Mouse (Mus musculus): ENCODE data around the gene Fgfr2. TPM values are rescaled to one million over a fixed set of nuclear protein-coding genes. Genes with fewer than 3 reads are reported as not detected.

The Fgfr2 gene
- polyA plus RNA-seq, 1 experiment from 2014 or later: 93.6 TPM

- peak overlapping the region; percentile 57 for H3K4me2 ChIP-seq (ENCODE audit: low read depth, low read length, severe bottlenecking)
- ATAC-seq (replicated peaks; ENCODE audit: low FRiP score) (no peak), DNase-seq (ENCODE audit: low spot score) (no peak)
- H3K4me3 ChIP-seq (ENCODE audit: low read depth, low read length): peak overlapping the region; percentile 54
- peak overlapping the region; percentile 91 for H3K9ac ChIP-seq (ENCODE audit: low read length)
- peaks cover 20% of the 10 kb centered on the region for H3K27me3 ChIP-seq (ENCODE audit: control insufficient read depth, insufficient read depth, low read length)
- no peak overlapping the region for H3K27ac ChIP-seq (ENCODE audit: low read depth, low read length)
- no peaks in the 10 kb centered on the region for H3K9me3 ChIP-seq (ENCODE audit: control insufficient read depth, low read length)
- WGBS: 34% methylated on average over 17 of the region's 17 CpGs
- no peaks in the 10 kb centered on the region; the same call in 1 of the 2 replicates for H3K36me3 ChIP-seq (ENCODE audit: control insufficient read depth, insufficient read depth, low read length)
- H3K4me1 ChIP-seq (replicated peaks; ENCODE audit: control insufficient read depth, insufficient read depth, low read length): peaks cover 50% of the 10 kb centered on the region
Observed at GRCm38 (mm10) chr7:130261684-130262527, 2861.2 kb downstream of the Fgfr2 start.

- no peaks in the 10 kb centered on the region for H3K9me3 ChIP-seq (ENCODE audit: control insufficient read depth, low read length)
- peak overlapping the region; percentile 57; the same call in 1 of the 2 replicates for H3K4me2 ChIP-seq (ENCODE audit: low read depth, low read length, severe bottlenecking)
- H3K36me3 ChIP-seq (ENCODE audit: control insufficient read depth, insufficient read depth, low read length): no peaks in the 10 kb centered on the region; the same call in 1 of the 2 replicates
- WGBS: 74% methylated on average over 20 of the region's 20 CpGs
- no peak overlapping the region for H3K27ac ChIP-seq (ENCODE audit: low read depth, low read length)
- DNase-seq (ENCODE audit: low spot score): no peak
- H3K4me3 ChIP-seq (ENCODE audit: low read depth, low read length): no peak overlapping the region; the same call in 1 of the 2 replicates
- H3K27me3 ChIP-seq (ENCODE audit: control insufficient read depth, insufficient read depth, low read length): peaks cover 20% of the 10 kb centered on the region
- peaks cover 45% of the 10 kb centered on the region for H3K4me1 ChIP-seq (replicated peaks; ENCODE audit: control insufficient read depth, insufficient read depth, low read length)
- no peak for ATAC-seq (replicated peaks; ENCODE audit: low FRiP score)
- H3K9ac ChIP-seq (ENCODE audit: low read length): no peak overlapping the region
Observed at GRCm38 (mm10) chr7:130260905-130261683, 2862.1 kb downstream of the Fgfr2 start.

- Histone ChIP-seq H3K27ac (ENCODE audit: low read depth, low read length) (no peak overlapping the region), H3K4me1 (replicated peaks; ENCODE audit: control insufficient read depth, insufficient read depth, low read length) (peaks cover 45% of the 10 kb centered on the region), H3K9ac (ENCODE audit: low read length) (no peak overlapping the region), H3K36me3 (ENCODE audit: control insufficient read depth, insufficient read depth, low read length) (no peaks in the 10 kb centered on the region; the same call in 1 of the 2 replicates), H3K4me3 (ENCODE audit: low read depth, low read length) (no peak overlapping the region), H3K9me3 (ENCODE audit: control insufficient read depth, low read length) (no peaks in the 10 kb centered on the region), H3K4me2 (ENCODE audit: low read depth, low read length, severe bottlenecking) (0 out of 2 replicates have a peak overlapping the region, but pooled peaks have one; percentile 5), H3K27me3 (ENCODE audit: control insufficient read depth, insufficient read depth, low read length) (peaks cover 20% of the 10 kb centered on the region)
- WGBS: 26% methylated on average over 5 of the region's 5 CpGs
- ATAC-seq (replicated peaks; ENCODE audit: low FRiP score): no peak
- DNase-seq (ENCODE audit: low spot score): no peak
Observed at GRCm38 (mm10) chr7:130260060-130260459, 2863.1 kb downstream of the Fgfr2 start.

GRCm38 (mm10) chr7:130258704-130259295 is 2864.3 kb downstream of the Fgfr2 start:
- H3K4me3 ChIP-seq (ENCODE audit: low read depth, low read length): no peak overlapping the region

GRCm38 (mm10) chr7:130257991-130258703 is 2865.0 kb downstream of the Fgfr2 start:
- DNase-seq (ENCODE audit: low spot score) (peak; percentile 66), ATAC-seq (replicated peaks; ENCODE audit: low FRiP score) (peak; percentile 80)
- H3K27ac ChIP-seq (ENCODE audit: low read depth, low read length): no peak overlapping the region
- H3K9ac ChIP-seq (ENCODE audit: low read length): no peak overlapping the region
- 5% methylated on average over 8 of the region's 8 CpGs for WGBS
- no peaks in the 10 kb centered on the region; the same call in 1 of the 2 replicates for H3K36me3 ChIP-seq (ENCODE audit: control insufficient read depth, insufficient read depth, low read length)
- H3K27me3 ChIP-seq (ENCODE audit: control insufficient read depth, insufficient read depth, low read length): peaks cover 25% of the 10 kb centered on the region
- H3K4me1 ChIP-seq (replicated peaks; ENCODE audit: control insufficient read depth, insufficient read depth, low read length): peaks cover 39% of the 10 kb centered on the region
- peak overlapping the region; percentile 16; the same call in 1 of the 2 replicates for H3K4me2 ChIP-seq (ENCODE audit: low read depth, low read length, severe bottlenecking)
- no peaks in the 10 kb centered on the region for H3K9me3 ChIP-seq (ENCODE audit: control insufficient read depth, low read length)
- H3K4me3 ChIP-seq (ENCODE audit: low read depth, low read length): no peak overlapping the region

More at GRCm38 (mm10) chr7:130258704-130259295, 2864.3 kb downstream of the Fgfr2 start:
- H3K27me3 ChIP-seq (ENCODE audit: control insufficient read depth, insufficient read depth, low read length): peaks cover 20% of the 10 kb centered on the region
- no peaks in the 10 kb centered on the region; the same call in 1 of the 2 replicates for H3K36me3 ChIP-seq (ENCODE audit: control insufficient read depth, insufficient read depth, low read length)
- no peak overlapping the region for H3K9ac ChIP-seq (ENCODE audit: low read length)
- no peak overlapping the region for H3K27ac ChIP-seq (ENCODE audit: low read depth, low read length)
- no peaks in the 10 kb centered on the region for H3K9me3 ChIP-seq (ENCODE audit: control insufficient read depth, low read length)
- peak overlapping the region; percentile 16; the same call in 1 of the 2 replicates for H3K4me2 ChIP-seq (ENCODE audit: low read depth, low read length, severe bottlenecking)
- peaks cover 43% of the 10 kb centered on the region for H3K4me1 ChIP-seq (replicated peaks; ENCODE audit: control insufficient read depth, insufficient read depth, low read length)
- 18% methylated on average over 9 of the region's 9 CpGs for WGBS
- DNase-seq (ENCODE audit: low spot score): no peak
- no peak; the same call in 1 of the 2 replicates for ATAC-seq (replicated peaks; ENCODE audit: low FRiP score)

- ATAC-seq (replicated peaks; ENCODE audit: low FRiP score) (no peak), DNase-seq (ENCODE audit: low spot score) (no peak)
- WGBS: 70% methylated on average over 4 of the region's 4 CpGs
- H3K4me1 ChIP-seq (replicated peaks; ENCODE audit: control insufficient read depth, insufficient read depth, low read length): peaks cover 21% of the 10 kb centered on the region; the same call in 1 of the 2 replicates
- no peak overlapping the region for H3K4me3 ChIP-seq (ENCODE audit: low read depth, low read length)
- peaks cover 9% of the 10 kb centered on the region; the same call in 1 of the 2 replicates for H3K27me3 ChIP-seq (ENCODE audit: control insufficient read depth, insufficient read depth, low read length)
- H3K9ac ChIP-seq (ENCODE audit: low read length): no peak overlapping the region
- no peaks in the 10 kb centered on the region for H3K9me3 ChIP-seq (ENCODE audit: control insufficient read depth, low read length)
- H3K27ac ChIP-seq (ENCODE audit: low read depth, low read length): no peak overlapping the region
- H3K4me2 ChIP-seq (ENCODE audit: low read depth, low read length, severe bottlenecking): no peak overlapping the region
- no peaks in the 10 kb centered on the region for H3K36me3 ChIP-seq (ENCODE audit: control insufficient read depth, insufficient read depth, low read length)
Observed at GRCm38 (mm10) chr7:130253264-130253663, 2869.9 kb downstream of the Fgfr2 start.

GRCm38 (mm10) chr7:130251936-130252523 is 2871.1 kb downstream of the Fgfr2 start:
- Histone ChIP-seq H3K27ac (ENCODE audit: low read depth, low read length) (no peak overlapping the region), H3K9ac (ENCODE audit: low read length) (no peak overlapping the region), H3K4me1 (replicated peaks; ENCODE audit: control insufficient read depth, insufficient read depth, low read length) (peaks cover 21% of the 10 kb centered on the region; the same call in 1 of the 2 replicates), H3K9me3 (ENCODE audit: control insufficient read depth, low read length) (no peaks in the 10 kb centered on the region), H3K4me3 (ENCODE audit: low read depth, low read length) (no peak overlapping the region), H3K4me2 (ENCODE audit: low read depth, low read length, severe bottlenecking) (no peak overlapping the region), H3K36me3 (ENCODE audit: control insufficient read depth, insufficient read depth, low read length) (no peaks in the 10 kb centered on the region), H3K27me3 (ENCODE audit: control insufficient read depth, insufficient read depth, low read length) (peaks cover 9% of the 10 kb centered on the region; the same call in 1 of the 2 replicates)
- 40% methylated on average over 3 of the region's 3 CpGs for WGBS
- ATAC-seq (replicated peaks; ENCODE audit: low FRiP score) (no peak), DNase-seq (ENCODE audit: low spot score) (no peak)
